Mouse (Mus musculus) heart, postnatal 0 days (tissue): ENCODE results near the gene Ubl3. TPM values are rescaled to one million over a fixed set of nuclear protein-coding genes. Genes with fewer than 3 reads are reported as not detected.

ENCODE experiments used
- ATAC-seq: fragments of 200-750 bp; cut with Nextera tagmentation; 2 replicates; pipeline ENCODE4 v1.8.0; 2017; ENCODE audit warnings: low read depth, moderate number of reproducible peaks, moderate library complexity; ENCODE audit not compliant: insufficient read depth
- DNase-seq: peaks from one replicate; pipeline ENCODE4 v3.0.0-alpha.2; 2016; ENCODE audit warnings: low spot score
- H3K27ac ChIP-seq: fragments of 300-500 bp; sonication (generic); 2 replicates; pipeline ENCODE4 v1.5.1; 2014; ENCODE audit warnings: low read depth, mild to moderate bottlenecking
- H3K27me3 ChIP-seq: fragments of 300-500 bp; sonication (generic); 2 replicates; pipeline ENCODE4 v1.6.1; 2014; ENCODE audit warnings: low read length, mixed read lengths; ENCODE audit not compliant: control insufficient read depth, insufficient read depth
- H3K36me3 ChIP-seq: fragments of 300-500 bp; sonication (generic); replicated peaks from 2 replicates; pipeline ENCODE4 v1.6.1; 2014; ENCODE audit warnings: low read length, mixed read lengths; ENCODE audit not compliant: control insufficient read depth, insufficient read depth
- H3K4me1 ChIP-seq: fragments of 300-500 bp; sonication (generic); 2 replicates; pipeline ENCODE4 v1.6.1; 2014; ENCODE audit warnings: antibody characterized with exemption; ENCODE audit not compliant: control insufficient read depth, insufficient read depth
- H3K4me2 ChIP-seq: fragments of 300-500 bp; sonication (generic); 2 replicates; pipeline ENCODE4 v1.6.1; 2014; ENCODE audit warnings: low read depth, mild to moderate bottlenecking, low read length, moderate library complexity
- H3K4me3 ChIP-seq: fragments of 300-500 bp; sonication (generic); 2 replicates; pipeline ENCODE4 v1.5.1; 2014; ENCODE audit warnings: low read depth, low read length
- H3K9ac ChIP-seq: fragments of 300-500 bp; sonication (generic); replicated peaks from 2 replicates; pipeline ENCODE4 v1.6.1; 2014; ENCODE audit warnings: low read depth, low read length, mixed read lengths
- H3K9me3 ChIP-seq: fragments of 300-500 bp; sonication (generic); replicated peaks from 2 replicates; pipeline ENCODE4 v1.6.1; 2016; ENCODE audit warnings: low read length; ENCODE audit not compliant: control insufficient read depth
- CTCF ChIP-seq: IDR thresholded peaks from 2 replicates; pipeline ENCODE4 v1.5.1; 2016; ENCODE audit warnings: antibody characterized with exemption, control low read depth, low read depth
- EP300 ChIP-seq: IDR thresholded peaks from 2 replicates; pipeline ENCODE4 v1.6.1; 2016; ENCODE audit warnings: antibody characterized with exemption, low read depth
- WGBS: fragments of 180-500 bp; shearing (Covaris S2); extraction: QIAGEN DNeasy Blood & Tissue Kit; methylation state at CpG from one replicate; pipeline ENCODE4 v1.1.7; 2014; 5-methylcytosine and 5-hydroxymethylcytosine counted together
- polyA plus RNA-seq: library from polyadenylated mRNA; unstranded; fragments of >200 nt; fragmentation: Nextera tagmentation; extraction: Ambion mirVana; gene quantifications from 2 replicates; pipeline ENCODE4 v1.2.1, GENCODE M21; 2015
- total RNA-seq: library from RNA; depleted of rRNA; stranded (reverse); fragments of >200 nt; gene quantifications from 2 replicates; pipeline ENCODE4 v1.2.3, GENCODE M21; 2014; ENCODE audit warnings: low replicate concordance

Ubl3 gene
- total and polyA plus RNA-seq, 2 experiments from 2014 or later = 76.8 to 105 TPM

DNA sequence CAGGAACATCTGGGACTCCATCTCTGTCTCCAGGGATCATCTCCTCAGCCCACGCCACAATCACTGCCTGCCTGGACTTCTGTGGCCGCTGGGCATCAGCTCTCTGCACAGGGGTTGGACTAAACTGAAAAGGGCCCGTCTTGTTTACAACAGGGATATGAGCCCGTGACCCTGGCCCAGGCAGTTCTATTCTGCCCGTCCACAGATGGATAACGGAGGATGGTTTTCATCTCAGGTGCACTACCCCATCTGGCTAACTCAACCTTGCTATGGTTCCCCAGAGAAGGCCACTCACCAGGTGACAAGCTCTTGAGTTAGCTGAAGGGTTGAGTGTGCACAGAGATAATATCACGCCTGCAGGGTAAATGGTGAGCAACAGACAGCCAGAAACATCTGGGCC lies 78.2 kb downstream of the Ubl3 start:
- no peaks in the 10 kb centered on the region for H3K36me3 ChIP-seq
- no peaks in the 10 kb centered on the region for H3K4me1 ChIP-seq
- DNase-seq = no peak
- H3K27me3 ChIP-seq = no peaks in the 10 kb centered on the region
- 63% methylated on average over 7 of the region's 7 CpGs for WGBS
- H3K4me2 ChIP-seq = no peak overlapping the region
- no peaks in the 10 kb centered on the region for H3K9me3 ChIP-seq
- H3K4me3 ChIP-seq = no peak overlapping the region
- no peak overlapping the region for H3K9ac ChIP-seq
- TF ChIP-seq EP300 = no peak
- no peak for TF ChIP-seq CTCF
- ATAC-seq = no peak
- H3K27ac ChIP-seq = no peak overlapping the region

DNA sequence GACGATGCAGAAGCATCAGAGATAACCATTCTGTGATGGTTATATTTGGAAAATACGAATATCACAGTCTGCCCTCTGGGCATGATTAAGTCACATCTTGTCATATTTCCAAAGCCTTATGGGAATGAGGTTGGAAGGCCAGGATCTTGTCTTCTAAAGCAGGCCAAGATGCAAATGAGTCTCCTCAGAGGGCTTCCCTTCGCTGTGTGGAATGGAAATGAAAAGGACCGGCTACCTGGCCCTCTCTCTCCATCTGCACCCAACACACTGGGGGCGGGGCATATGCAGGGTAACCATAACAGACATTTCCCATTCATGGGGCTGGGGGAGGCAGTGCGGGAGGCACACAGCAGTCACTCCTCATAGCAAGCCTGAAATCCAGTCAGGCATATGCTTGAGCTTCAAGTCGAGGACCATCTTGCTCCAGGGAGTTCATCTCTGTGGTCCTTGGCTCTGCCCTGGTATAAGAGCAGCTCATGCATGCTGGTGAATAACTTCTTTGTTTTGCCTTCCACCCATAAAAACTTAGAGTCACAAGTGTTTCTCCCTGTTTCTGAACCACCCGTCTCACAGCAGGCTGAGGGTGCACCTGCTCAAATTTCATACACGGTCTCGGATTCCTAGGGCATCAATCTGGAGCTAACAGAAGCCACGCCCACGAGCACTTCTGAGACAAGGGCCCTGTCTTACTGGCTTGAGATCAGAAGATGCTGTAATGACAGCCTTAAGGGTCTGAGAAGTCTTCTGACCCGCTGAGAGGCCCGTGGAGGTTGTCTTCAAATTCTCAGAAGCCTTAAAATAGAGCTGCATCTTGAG lies 83.8 kb downstream of the Ubl3 start:
- Histone ChIP-seq H3K4me1 (no peaks in the 10 kb centered on the region), H3K36me3 (no peaks in the 10 kb centered on the region), H3K9ac (no peak overlapping the region), H3K27ac (no peak overlapping the region), H3K27me3 (no peaks in the 10 kb centered on the region), H3K9me3 (no peaks in the 10 kb centered on the region), H3K4me3 (no peak overlapping the region), H3K4me2 (no peak overlapping the region)
- no peak for DNase-seq
- ATAC-seq = no peak
- 56% methylated on average over 14 of the region's 14 CpGs for WGBS
- TF ChIP-seq CTCF (no peak), EP300 (no peak)

- no peaks in the 10 kb centered on the region for H3K27me3 ChIP-seq
- no peaks in the 10 kb centered on the region for H3K9me3 ChIP-seq
- no peak for DNase-seq
- H3K4me2 ChIP-seq = no peak overlapping the region
- H3K9ac ChIP-seq = no peak overlapping the region
- no peak for TF ChIP-seq CTCF
- TF ChIP-seq EP300 = no peak
- H3K36me3 ChIP-seq = no peaks in the 10 kb centered on the region
- no peak overlapping the region for H3K27ac ChIP-seq
- ATAC-seq = no peak
- no peaks in the 10 kb centered on the region for H3K4me1 ChIP-seq
- H3K4me3 ChIP-seq = no peak overlapping the region
- 60% methylated on average over 8 of the region's 8 CpGs for WGBS
These were observed 85.5 kb downstream of the Ubl3 start for GRCm38 (mm10) chr5:148466933-148467607.

DNA sequence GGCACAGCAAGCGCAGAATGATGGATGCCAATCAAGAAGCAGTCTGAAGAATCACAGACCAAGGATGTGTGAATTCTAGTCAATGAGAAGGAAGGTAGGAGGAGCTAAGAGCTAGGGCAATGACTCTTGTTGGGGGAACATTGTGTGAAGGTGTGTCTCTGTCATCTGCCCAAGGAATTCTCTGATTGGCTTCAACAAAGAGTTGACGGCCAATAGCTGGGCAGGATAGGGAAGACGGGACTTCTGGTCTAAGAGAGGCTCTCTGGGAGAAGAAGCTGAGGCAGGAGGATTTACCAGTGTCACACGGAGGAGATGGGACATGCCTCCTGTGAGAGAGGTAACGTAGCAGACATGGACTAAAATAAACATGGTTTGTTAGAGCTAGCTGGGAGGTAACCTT lies 86.5 kb downstream of the Ubl3 start:
- H3K9ac ChIP-seq = no peak overlapping the region
- H3K36me3 ChIP-seq = no peaks in the 10 kb centered on the region
- H3K4me2 ChIP-seq = no peak overlapping the region
- no peak overlapping the region for H3K27ac ChIP-seq
- H3K27me3 ChIP-seq = no peaks in the 10 kb centered on the region
- WGBS = 80% methylated on average over 5 of the region's 5 CpGs
- DNase-seq (no peak), ATAC-seq (no peak)
- no peaks in the 10 kb centered on the region for H3K9me3 ChIP-seq
- H3K4me1 ChIP-seq = no peaks in the 10 kb centered on the region
- no peak for TF ChIP-seq EP300
- TF ChIP-seq CTCF = no peak
- H3K4me3 ChIP-seq = no peak overlapping the region

GRCm38 (mm10) chr5:148465091-148465490 lies 87.5 kb downstream of the Ubl3 start:
- ATAC-seq (no peak), DNase-seq (no peak)
- no peak for TF ChIP-seq EP300
- Histone ChIP-seq H3K36me3 (no peaks in the 10 kb centered on the region), H3K9me3 (peaks cover 4% of the 10 kb centered on the region; the same call in 1 of the 2 replicates), H3K4me3 (no peak overlapping the region), H3K4me2 (no peak overlapping the region), H3K27me3 (no peaks in the 10 kb centered on the region), H3K4me1 (no peaks in the 10 kb centered on the region), H3K9ac (no peak overlapping the region), H3K27ac (no peak overlapping the region)
- 90% methylated on average over 9 of the region's 9 CpGs for WGBS
